Mouse (Mus musculus) brain, embryonic 14.5 days (tissue): Measurements from ENCODE around the gene Fry. TPM values are rescaled to one million over a fixed set of nuclear protein-coding genes. Genes with fewer than 3 reads are reported as not detected.
"Not testable (repeated sequence)": the region's sequence is repeated elsewhere in the genome, so short reads cannot be mapped to it uniquely, and the experiment has no call there.

Source experiments
- DNase-seq: peaks from one replicate; pipeline ENCODE4 v3.0.0-alpha.2; 2011; ENCODE audit warnings: low read depth
- CTCF ChIP-seq: fragments of 200-500 bp; IDR thresholded peaks from 2 replicates; pipeline ENCODE4 v1.5.1; 2012; ENCODE audit warnings: inconsistent platforms, mild to moderate bottlenecking, moderate library complexity, borderline replicate concordance; ENCODE audit not compliant: insufficient read depth, insufficient read length; ENCODE audit errors: extremely low read depth
- POLR2A ChIP-seq: fragments of 200-500 bp; IDR thresholded peaks from 2 replicates; pipeline ENCODE4 v1.6.1; 2012; ENCODE audit warnings: mild to moderate bottlenecking, inconsistent platforms, borderline replicate concordance; ENCODE audit not compliant: poor library complexity, insufficient read depth, insufficient read length, severe bottlenecking; ENCODE audit errors: extremely low read depth
- polyA plus RNA-seq: library from polyadenylated mRNA; depleted of rRNA; stranded (reverse); fragments of >200 nt; gene quantifications from 2 replicates; pipeline ENCODE4 v1.2.3, GENCODE M21; 2012

Gene Fry
- polyA plus RNA-seq, 1 experiment: 61.6 TPM

DNA sequence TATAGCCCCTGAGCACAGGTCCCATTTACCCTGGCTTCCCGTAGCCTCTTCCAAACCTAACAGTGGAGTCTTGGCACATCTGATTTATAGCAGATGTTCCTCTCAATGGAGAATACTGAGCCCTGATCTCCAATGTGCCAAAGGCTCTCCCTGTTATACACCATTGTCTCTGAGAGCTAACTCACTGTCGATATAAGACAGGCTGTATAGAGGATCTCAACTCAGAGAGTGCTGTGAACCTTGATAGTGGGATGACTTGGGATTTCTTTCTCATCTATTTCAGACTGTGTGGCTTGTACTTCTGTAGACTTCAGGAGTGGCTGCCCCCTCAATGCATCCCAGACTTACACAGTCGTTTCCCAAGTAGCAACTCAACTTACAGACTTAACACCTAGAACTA, 371.8 kb downstream of the Fry start:
- no peak for DNase-seq
- no peak for TF ChIP-seq POLR2A
- no peak for TF ChIP-seq CTCF

DNA sequence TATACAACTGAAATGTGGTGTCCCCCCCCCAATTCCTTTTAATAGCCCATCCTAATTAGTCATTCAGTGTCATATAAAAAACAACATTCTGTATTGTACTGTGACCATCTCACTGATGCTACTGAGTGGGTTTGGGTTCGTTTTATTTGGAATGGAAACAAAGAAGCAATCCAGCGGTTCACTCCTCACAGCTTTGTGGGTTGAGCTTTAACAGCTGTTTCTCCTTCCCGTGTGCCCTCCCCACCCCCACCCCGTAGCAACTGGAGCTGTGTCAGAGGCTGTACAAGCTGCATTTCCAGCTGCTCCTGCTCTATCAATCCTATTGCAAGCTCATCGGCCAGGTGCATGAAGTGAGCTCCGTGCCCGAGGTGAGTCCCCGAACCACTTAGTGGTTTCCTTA, 372.4 kb downstream of the Fry start:
- TF ChIP-seq POLR2A: no peak
- TF ChIP-seq CTCF: no peak
- DNase-seq: no peak

- DNase-seq: not testable (repeated sequence)
Observed at GRCm38 (mm10) chr5:150491573-150492173, 373.2 kb downstream of the Fry start.

DNA sequence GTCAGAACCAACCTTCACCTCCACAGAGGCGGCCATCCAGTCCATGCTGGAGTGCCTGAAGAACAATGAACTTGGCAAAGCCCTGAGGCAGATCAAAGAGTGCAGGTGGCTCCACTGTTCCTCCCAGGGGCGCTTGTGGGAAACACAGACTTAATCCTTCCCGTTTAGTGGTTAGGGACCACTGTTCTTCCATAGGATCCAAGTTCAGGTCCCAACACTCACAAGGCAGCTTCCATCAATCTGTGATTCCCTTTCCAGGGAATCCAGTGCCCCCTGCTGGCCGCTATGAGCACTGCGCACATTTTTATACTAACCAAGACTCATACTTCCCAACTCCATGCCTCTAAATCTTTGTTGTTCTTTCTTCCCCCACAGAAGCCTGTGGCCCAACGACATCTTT, 377.3 kb downstream of the Fry start:
- TF ChIP-seq POLR2A (no peak), CTCF (peak; percentile 65; the same call in 1 of the 2 replicates)
- peak; percentile 25 for DNase-seq

GRCm38 (mm10) chr5:150510451-150511225, 392.2 kb downstream of the Fry start:
- no peak for TF ChIP-seq POLR2A
- no peak for TF ChIP-seq CTCF
- no peak for DNase-seq

DNA sequence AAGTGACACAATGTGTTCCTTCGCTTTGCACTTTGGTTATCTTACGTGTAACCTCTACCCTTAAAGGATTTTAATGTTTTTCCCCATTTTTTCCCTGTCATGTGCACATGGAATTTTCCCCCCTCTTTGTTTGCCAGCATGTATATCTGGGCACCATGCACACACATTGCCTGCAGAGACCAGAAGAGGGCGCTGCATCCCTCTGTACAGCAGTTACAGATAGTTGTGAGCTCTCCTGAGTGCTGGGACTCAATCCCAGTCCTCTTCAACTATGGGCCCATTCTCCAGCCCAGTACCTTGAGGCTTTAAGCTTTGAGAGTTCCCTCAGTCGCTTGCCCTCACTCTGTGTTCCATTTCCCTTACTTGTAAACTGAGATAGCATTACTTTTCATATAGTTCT, 394.8 kb downstream of the Fry start:
- DNase-seq: no peak
- TF ChIP-seq CTCF (no peak), POLR2A (no peak)

GRCm38 (mm10) chr5:150514027-150514426, 395.6 kb downstream of the Fry start:
- DNase-seq: no peak
- TF ChIP-seq CTCF (no peak), POLR2A (no peak)

DNA sequence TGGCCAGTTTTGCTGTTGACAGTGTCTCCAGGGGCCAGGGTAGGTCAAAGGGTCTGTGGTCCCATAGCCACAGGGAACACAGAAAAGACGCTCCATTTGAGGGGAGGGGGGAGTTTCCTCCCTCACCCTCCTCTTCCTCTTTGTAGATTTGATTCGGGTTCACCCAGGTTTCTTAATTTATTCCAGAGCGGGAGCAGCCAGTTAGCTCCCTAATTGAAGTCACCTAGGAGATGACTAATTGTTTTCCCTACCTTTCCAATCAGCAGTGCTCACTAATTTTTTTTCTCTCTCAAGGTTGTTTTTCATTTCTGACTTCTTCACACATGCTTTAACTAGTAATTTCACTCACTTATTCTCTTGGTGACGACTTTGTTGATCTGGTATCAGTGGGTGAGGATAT, 399.6 kb downstream of the Fry start, which contains the start of gene Zar1l:
TSS of gene Zar1l (minus strand) at position 101 of the 400 bp plus-strand sequence.
- DNase-seq: no peak
- no peak for TF ChIP-seq POLR2A
- no peak for TF ChIP-seq CTCF

- TF ChIP-seq CTCF (no peak), POLR2A (no peak)
- DNase-seq: peak; percentile 25
Observed at GRCm38 (mm10) chr5:150519551-150519950, 401.1 kb downstream of the Fry start.

DNA sequence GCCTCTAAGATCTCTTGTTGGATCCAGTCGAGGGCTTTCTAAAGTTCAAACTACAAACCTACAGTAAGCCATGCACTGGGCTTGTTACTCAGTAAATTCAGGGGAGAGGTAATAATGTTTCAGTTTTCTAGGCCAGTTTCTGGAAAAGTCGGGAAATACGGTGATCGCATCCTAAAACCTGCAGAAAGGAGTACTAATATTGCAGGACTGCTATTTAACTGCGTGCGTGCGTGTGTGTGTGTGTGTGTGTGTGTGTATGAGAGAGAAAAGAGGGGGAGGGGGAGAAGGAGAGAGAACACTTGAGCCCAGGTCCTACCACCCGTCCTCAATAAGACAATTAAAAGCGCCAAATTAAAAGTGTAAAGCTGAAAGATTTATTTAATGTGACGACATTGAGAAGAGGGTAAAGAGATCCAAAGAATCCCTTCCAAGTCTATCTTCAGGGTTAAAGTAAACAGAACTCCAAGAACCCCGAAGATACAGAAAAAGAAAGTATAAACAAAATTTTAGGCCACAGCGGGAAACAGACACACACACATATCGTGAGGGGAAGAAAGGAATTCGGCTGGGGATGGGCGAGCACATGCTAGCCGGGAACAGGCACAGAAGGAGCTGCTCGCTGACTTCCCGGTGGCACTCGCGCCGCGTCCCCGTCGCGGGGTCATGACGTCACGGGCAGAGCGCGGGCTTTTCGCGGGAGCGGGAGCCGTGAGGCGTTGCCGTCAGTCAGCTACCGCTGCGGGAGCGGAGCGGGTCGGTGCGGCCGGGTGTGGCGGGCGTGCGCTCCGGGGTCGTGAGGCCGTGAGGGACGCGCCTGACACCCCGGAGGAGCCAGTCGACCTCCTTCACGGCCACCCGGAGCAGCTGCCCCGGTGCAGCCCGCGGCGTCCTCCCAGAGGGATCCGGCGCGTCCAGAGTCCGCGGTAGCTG, 403.8 kb downstream of the Fry start, which contains the start of gene Brca2:
TSS of gene Brca2 (plus strand) at position 694 of the 930 bp plus-strand sequence.
- peak; percentile 96 for DNase-seq
- no peak for TF ChIP-seq CTCF
- TF ChIP-seq POLR2A: peak; percentile 95

DNA sequence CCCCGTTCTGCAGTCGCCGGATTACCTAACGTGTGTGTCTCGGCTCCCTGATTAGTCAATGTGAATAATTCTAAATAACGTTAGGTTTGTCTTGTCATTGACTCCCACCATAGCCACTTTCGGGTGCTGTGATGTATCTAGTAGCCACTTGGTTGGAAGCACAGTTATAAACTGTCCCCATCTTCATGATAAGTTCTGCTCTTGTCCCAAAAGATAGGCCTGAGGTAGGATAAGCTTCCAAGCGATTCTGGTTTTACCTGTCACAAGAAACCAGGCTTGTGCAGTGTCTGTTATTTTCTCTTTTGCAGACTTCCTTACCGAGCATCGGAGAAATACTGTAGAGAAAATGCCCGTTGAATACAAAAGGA, 404.4 kb downstream of the Fry start:
- DNase-seq: no peak
- TF ChIP-seq CTCF (no peak), POLR2A (no peak)
